Mouse (Mus musculus): Measurements from ENCODE around the gene Chchd1.
A peak's percentile ranks its signal among the peaks of the same experiment; 100 is the strongest.

DNA sequence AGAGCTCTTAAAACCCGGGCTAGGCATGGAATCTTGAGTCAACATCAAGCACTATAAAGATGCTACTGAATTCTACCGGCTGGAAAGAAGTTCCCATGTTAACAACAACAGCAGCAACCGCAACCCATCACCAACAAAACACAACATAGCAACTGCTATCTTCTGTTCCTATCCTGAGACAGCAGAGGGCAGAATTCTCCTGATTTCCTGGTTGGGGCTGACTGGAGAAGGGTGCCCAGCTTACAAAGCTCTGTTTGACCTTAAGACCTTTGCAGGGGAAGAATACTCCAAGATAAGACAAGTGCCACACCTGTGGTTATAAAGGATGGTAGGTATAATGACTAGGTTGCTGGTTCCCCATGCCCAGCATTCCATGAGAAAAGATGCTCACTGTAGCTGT lies 44.1 kb downstream of the Chchd1 start:
- TF ChIP-seq CTCF (conservative IDR thresholded peaks at IDR 0.05; ENCODE audit: low read length) (peak; percentile 20; the same call in 1 of the 2 replicates), NANOG (IDR thresholded peaks at IDR 0.05; ENCODE audit: borderline replicate concordance, low read length) (no peak)
